In genomic region chr10:40141864-40142523, GRCm38 (mm10) we compare ENCODE assay signal across 8 mouse cellular contexts. TPM values are rescaled to one million over a fixed set of nuclear protein-coding genes. Genes with fewer than 3 reads are reported as not detected.
A peak's percentile ranks its signal among the peaks of the same experiment; 100 is the strongest.
DNase-seq lines count a peak whose midpoint lies in the region; ATAC-seq and TF ChIP-seq lines count a peak whose summit lies in the region.

Gene Slc16a10 (minus strand): TSS chr10:40142258.

- CTCF ChIA-PET in Patski (lab: Charles Lee): no interaction called here

- peak within 1 kb of the TSS; percentile 70 for H3K9ac ChIP-seq in hindbrain, embryonic 12.5 days
- H3K9ac ChIP-seq in lung, postnatal 0 days (replicated peaks; ENCODE audit: low read depth): peak within 1 kb of the TSS; percentile 46; the same call in 1 of the 2 replicates

- peak within 1 kb of the TSS; percentile 62 for H3K4me3 ChIP-seq in hindbrain, embryonic 12.5 days
- H3K4me3 ChIP-seq in lung, postnatal 0 days (ENCODE audit: low read depth, low read length): peak within 1 kb of the TSS; percentile 53

- POLR2A ChIA-PET in Patski (lab: Charles Lee): interaction anchor here (0.5 kb wide), 1 partner anchor 47 kb away, joined by 3 read pairs; no protein-coding TSS in a partner anchor

- peaks cover 4% of the 10 kb centered on the region for H3K4me1 ChIP-seq in hindbrain, embryonic 12.5 days
- no peaks in the 10 kb centered on the region for H3K4me1 ChIP-seq in lung, postnatal 0 days (ENCODE audit: insufficient read depth, low read depth, low read length)

- H3K36me3 ChIP-seq in hindbrain, embryonic 12.5 days: no peaks in the 10 kb centered on the region
- H3K36me3 ChIP-seq in lung, postnatal 0 days (ENCODE audit: insufficient read depth, low read length): no peaks in the 10 kb centered on the region

- no peaks in the 10 kb centered on the region for H3K9me3 ChIP-seq in hindbrain, embryonic 12.5 days (replicated peaks)
- H3K9me3 ChIP-seq in lung, postnatal 0 days (ENCODE audit: low read length): no peaks in the 10 kb centered on the region

- peak; percentile 25 for DNase-seq in Patski (ENCODE audit: low read depth, low spot score)
- DNase-seq in cerebellum, postnatal 14 days: peak; percentile 96
- peak; percentile 83 to 84 for DNase-seq in frontal cortex, postnatal 14 days (ENCODE audit: low spot score in 2 of 2)
- DNase-seq in layer of hippocampus, postnatal 10 days (ENCODE audit: low spot score in 2 of 2): peak; percentile 85 to 90
- DNase-seq in lung, postnatal 0 days (ENCODE audit: low spot score): peak; percentile 93
- DNase-seq in ovary, postnatal 10 days (ENCODE audit: low spot score): peak; percentile 82
- DNase-seq in thymus, postnatal 0 days (ENCODE audit: low spot score): peak; percentile 97

- H3K27ac ChIP-seq in hindbrain, embryonic 12.5 days: 0 out of 2 replicates have a peak within 1 kb of the TSS, but pooled peaks have one; percentile 18
- H3K27ac ChIP-seq in lung, postnatal 0 days (ENCODE audit: low read length): no peak within 1 kb of the TSS

- under 1% methylated on average over 65 of the region's 76 CpGs for WGBS in hindbrain, embryonic 12.5 days
- WGBS in lung, postnatal 0 days: under 1% methylated on average over 56 of the region's 76 CpGs

- in situ Hi-C loops in Patski (cut with MboI; ENCODE audit: low pct_unique_long_range_greater_than_20kb): loop anchor here (10.0 kb wide), 1 partner anchor 87 kb away; no protein-coding TSS in a partner anchor

- peak within 1 kb of the TSS; percentile 94 for H3K4me2 ChIP-seq in hindbrain, embryonic 12.5 days (replicated peaks)
- H3K4me2 ChIP-seq in lung, postnatal 0 days (replicated peaks; ENCODE audit: low read depth, low read length): peak within 1 kb of the TSS; percentile 91

- TF ChIP-seq EP300 in lung, postnatal 0 days (IDR thresholded peaks at IDR 0.05): no peak

- no peaks in the 10 kb centered on the region for H3K27me3 ChIP-seq in Patski
- peaks cover 15% of the 10 kb centered on the region for H3K27me3 ChIP-seq in hindbrain, embryonic 12.5 days
- no peaks in the 10 kb centered on the region; the same call in 1 of the 2 replicates for H3K27me3 ChIP-seq in lung, postnatal 0 days (replicated peaks; ENCODE audit: insufficient read depth, low read length)

- peak; percentile 97 for ATAC-seq in Patski
- ATAC-seq in hindbrain, embryonic 12.5 days (ENCODE audit: low FRiP score): peak; percentile 99
- ATAC-seq in lung, postnatal 0 days: peak; percentile 98

- peak; percentile 35 for TF ChIP-seq CTCF in Patski (IDR thresholded peaks at IDR 0.05)
- peak; percentile 27 for TF ChIP-seq CTCF in lung, postnatal 0 days (IDR thresholded peaks at IDR 0.05)

RNA-seq across cellular contexts. Expression of gene Slc16a10, which starts in this region (rescaled TPM):
- 9.1 TPM for polyA plus RNA-seq in Patski (2021)
- polyA plus RNA-seq in hindbrain, embryonic 12.5 days (2016; fragmentation: Nextera tagmentation; extraction: Ambion mirVana): 12.6 and 13.6 TPM in 2 replicates
- 1 to 10 TPM; 2.1 to 2.2 TPM for total RNA-seq in layer of hippocampus, postnatal 10 days (2021)
- polyA plus RNA-seq in lung, postnatal 0 days (2015; fragmentation: Nextera tagmentation; extraction: Ambion mirVana): 7.3 and 8.7 TPM in 2 replicates
- 26.5 and 31.2 TPM in 2 replicates for polyA plus RNA-seq in thymus, postnatal 0 days (2015; fragmentation: Nextera tagmentation; extraction: Ambion mirVana)

Comparison
In these comparisons a context has a peak if more than half of its experiments do, and no peak if none do; other contexts are left out.
1. DNase-seq: peak in every context shown above with its lines; median percentile 97 in thymus, postnatal 0 days; 96 in cerebellum, postnatal 14 days; 93 in lung, postnatal 0 days; 88 in layer of hippocampus, postnatal 10 days; 84 in frontal cortex, postnatal 14 days; 82 in ovary, postnatal 10 days; 25 in Patski.